Mouse (Mus musculus) thymus, postnatal 0 days (tissue): ENCODE results near the gene Slc25a22. TPM values are rescaled to one million over a fixed set of nuclear protein-coding genes. Genes with fewer than 3 reads are reported as not detected.

ENCODE experiments used
- DNase-seq: peaks from one replicate; pipeline ENCODE4 v3.0.0-alpha.2; 2015; ENCODE audit warnings: low spot score
- polyA plus RNA-seq: library from polyadenylated mRNA; unstranded; fragments of >200 nt; fragmentation: Nextera tagmentation; extraction: Ambion mirVana; gene quantifications from 2 replicates; pipeline ENCODE4 v1.2.1, GENCODE M21; 2015

Gene Slc25a22
- polyA plus RNA-seq, result 19.0 and 19.1 TPM in 2 replicates

- DNase-seq, result peak; percentile 85
Measured at GRCm38 (mm10) chr7:141437178-141438120, at the start of gene Slc25a22. Gene Slc25a22, minus strand, starts transcription at chr7:141437892.

DNA sequence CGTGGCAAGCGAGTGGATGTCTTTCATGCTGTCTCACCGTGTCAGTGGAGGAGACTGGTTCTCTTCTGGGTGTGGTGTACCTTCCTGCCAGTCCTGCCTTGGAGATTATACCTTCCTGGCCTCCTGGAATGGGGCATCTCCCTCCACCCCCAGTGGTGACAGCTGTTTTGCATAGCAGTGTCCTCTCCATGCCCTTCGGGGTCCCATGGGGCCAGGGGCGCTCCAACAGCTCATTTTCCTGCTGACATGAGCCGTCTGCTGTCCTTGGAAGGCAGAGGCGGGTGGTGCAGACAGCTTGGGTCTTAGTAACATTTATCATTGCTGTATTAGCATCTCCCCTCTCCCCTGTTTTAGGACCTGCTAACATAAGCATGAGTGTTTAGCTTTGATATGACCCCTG lies 49.4 kb upstream of the Slc25a22 start:
- DNase-seq, result no peak

DNA sequence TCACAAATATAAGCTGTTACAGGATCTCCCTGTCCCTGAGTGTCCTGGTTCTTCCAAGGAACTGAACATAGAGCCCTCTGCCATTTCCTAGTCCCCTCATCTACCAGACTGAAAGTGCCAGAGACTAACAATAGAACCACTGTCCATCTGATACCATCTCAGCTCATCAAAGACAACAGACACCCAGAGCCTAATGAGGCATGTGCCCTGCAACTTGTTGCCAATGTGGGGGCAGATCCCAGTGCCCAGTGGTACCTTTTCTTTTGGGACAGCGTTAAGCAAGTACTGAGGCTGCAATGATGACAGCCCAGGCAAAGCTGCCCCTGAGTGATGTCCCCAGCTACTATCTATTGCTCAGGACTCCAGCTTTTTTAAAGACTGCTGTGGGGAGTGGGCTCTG lies 48.5 kb upstream of the Slc25a22 start:
- no peak for DNase-seq

DNA sequence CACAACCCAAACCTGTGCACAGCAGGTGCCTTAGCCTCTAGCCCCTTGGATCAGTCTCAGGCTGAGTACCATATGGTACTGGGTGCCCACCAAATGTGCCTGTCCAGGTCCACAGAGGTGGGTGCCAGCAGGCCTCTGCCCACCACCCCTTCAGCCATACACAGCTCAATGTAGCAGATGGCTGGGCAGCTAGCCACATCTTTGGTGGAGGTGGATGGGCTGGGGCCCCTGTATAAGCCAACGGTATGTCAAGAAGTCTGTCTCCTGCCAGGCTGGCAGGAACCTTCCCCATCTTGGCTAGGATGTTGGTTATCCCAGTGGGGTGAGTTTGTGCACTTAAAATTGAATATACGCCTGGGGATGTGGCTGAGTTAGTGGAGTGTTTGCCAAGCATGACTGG lies 47.9 kb upstream of the Slc25a22 start:
- no peak for DNase-seq

GRCm38 (mm10) chr7:141485186-141485585 lies 47.5 kb upstream of the Slc25a22 start:
- no peak for DNase-seq

- DNase-seq, result no peak
Measured at GRCm38 (mm10) chr7:141484186-141485120, 46.8 kb upstream of the Slc25a22 start.

GRCm38 (mm10) chr7:141483114-141483653 lies 45.5 kb upstream of the Slc25a22 start:
- DNase-seq, result no peak

DNA sequence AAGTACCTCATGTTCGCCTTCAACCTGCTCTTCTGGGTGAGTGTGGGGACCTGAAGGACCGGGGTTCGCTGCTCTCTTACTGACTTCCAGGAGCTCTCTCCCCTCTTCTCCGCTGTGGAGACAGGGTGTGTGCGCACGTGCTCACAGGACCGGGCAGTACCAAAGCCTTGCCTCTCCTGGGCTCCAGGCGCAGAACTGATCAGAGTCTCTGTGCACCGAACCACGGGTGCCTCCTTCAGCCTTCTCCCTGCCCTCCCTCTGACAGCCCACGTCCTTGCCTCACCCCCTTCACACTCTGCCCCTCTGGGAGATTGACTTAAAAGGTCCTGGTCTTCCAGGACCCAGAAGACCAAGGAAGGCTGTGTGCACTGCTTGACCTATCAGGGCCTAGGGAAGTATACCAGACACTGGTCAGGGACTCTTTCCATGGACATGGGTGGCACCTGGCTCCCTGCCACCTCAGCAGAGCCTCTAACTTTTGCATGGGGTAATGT lies 44.9 kb upstream of the Slc25a22 start:
- DNase-seq, result no peak

DNA sequence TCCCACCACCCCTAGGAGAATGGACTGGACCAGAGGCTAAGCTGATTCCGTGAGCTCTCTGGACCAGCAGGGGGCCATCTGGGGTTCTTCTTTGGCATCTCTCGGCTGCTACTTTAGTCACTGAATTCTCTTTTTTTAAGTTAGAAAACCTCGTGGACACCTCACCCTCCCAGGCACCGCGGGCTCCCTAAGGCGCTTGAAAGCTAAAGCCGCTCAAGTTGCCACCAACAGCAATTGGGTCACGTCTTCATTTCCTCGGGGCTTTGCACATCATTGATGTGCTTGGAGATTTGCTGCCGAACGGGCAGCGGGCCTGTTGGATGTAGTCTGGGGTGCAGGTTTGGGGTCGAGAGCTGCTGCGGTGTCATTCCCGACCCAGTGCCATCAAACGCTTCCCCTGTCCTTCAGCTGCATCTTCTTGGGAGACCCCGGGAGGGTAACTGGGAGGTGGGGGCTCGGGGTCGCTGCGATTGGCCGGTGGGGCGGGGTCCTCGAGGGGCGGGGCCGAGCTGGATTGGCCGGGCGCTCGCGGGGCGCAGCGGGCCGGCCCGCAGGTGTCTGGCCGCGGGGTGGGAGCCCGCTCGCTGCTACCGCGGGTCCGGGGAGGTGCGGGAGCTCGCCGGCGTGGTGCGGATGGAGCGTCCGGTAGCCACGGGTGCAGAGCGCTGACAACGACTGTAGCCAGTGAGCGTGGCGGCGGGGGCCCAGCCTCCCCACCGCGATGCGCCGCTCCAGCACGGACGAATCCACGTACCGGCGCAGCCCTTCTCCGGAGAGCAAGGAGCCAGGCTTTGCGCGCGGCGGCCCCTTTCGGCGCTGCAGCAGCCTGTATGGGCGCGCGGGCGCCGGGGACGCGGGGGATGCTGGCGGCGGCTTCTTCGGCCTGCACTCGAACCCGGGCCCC lies 44.1 kb upstream of the Slc25a22 start:
- no peak for DNase-seq

DNA sequence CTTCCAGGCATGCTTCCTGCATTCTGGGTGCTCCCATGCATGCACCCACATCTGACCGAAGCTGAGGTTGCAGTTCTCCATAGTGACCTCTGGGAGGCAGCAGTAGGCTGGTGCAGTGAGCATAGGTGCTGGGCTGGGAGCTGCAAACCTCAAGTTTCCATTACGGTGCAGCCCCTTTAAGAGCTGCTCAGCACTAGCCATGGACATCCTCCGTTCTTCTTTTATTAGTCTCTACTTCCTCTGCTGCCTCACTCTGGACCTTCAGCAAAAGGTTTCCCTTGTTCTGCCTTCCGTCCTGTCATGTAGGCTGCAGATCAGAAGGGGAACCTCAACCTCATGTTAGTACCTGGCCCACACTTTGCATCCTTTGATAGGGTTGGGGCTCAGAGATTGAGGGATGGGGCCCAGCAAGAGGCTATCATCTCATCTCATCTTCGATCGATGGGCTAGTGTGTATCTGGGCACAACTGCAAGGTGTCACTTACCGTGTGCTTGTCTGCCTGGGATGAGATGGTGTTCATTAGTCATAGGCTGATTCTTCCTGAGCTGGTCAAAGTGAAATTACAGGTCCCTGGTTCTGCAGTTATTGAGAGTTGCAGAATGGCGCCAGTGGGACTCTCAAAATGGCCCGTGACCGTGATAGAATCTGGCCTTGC lies 43.3 kb upstream of the Slc25a22 start:
- DNase-seq, result peak; percentile 87

- no peak for DNase-seq
Measured at GRCm38 (mm10) chr7:141478270-141478748, 40.6 kb upstream of the Slc25a22 start.

- DNase-seq, result no peak
Measured at GRCm38 (mm10) chr7:141477578-141478269, 40.0 kb upstream of the Slc25a22 start.

DNA sequence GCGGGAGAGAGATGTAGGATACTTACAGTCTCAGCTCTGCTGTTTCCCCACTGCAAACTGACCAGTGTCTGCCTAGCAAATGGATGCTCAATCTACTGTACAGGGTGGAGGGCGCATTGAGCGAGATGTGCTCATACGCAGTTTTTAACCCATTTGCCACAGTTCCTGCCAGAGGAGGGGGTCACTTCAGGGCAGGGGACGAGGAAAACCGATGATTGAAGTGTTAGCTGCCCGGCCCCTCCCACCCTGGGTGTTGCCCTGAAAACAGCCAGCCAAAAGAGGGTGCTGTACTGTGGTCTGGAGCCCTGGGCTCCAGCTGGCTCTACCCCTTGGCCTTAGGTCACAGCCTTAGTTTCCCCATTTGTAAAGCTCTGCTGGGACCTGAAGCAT lies 39.3 kb upstream of the Slc25a22 start:
- DNase-seq, result no peak

GRCm38 (mm10) chr7:141476226-141476980 lies 38.7 kb upstream of the Slc25a22 start:
- no peak for DNase-seq

GRCm38 (mm10) chr7:141475805-141476158 lies 38.1 kb upstream of the Slc25a22 start:
- DNase-seq, result no peak

DNA sequence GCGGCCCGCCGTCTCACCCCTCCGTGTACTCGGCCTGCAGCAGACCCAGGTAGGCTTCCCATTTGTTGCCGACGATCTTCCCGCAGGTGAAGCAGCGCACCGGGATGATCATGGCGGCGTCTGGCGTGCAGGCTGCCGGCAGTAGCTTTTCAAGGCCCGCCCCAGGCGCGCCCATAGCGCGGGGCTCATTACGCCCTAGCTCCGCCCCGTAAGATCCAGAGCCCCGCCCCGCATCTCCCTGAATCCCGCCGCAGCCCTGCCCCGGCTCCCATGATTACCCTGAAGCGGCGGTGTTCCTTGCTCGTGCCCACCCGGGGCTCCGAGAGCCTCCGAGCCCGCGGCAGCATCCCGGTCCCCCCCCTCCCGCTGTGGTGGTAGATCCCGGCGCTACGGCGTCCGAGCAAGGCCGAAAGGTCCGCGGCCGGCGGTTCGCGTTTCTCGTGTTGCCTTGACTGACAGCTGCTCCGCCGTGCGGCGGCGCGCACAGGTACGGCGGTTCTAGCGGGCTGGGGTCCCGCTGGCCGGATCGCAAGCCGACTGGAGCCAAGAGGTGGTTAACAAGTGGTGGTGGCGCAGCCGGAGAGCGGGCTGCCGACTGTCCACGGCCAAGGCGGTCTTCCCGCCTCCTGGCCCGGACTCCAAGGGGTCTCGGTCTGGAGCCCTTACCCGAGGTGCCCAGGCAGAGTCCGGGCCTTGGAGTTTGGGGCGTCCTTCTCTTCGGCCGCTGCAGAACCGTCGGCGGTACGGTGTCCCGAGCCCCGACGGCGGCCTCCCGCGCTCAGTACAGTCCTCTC lies 37.5 kb upstream of the Slc25a22 start, which contains the start of the genes Polr2l and Tspan4:
Gene Polr2l (minus strand): TSS at position 122 of the 794 bp plus-strand sequence.
Gene Tspan4 (plus strand): TSS at position 230 of the 794 bp plus-strand sequence.
- DNase-seq, result peak; percentile 89

DNA sequence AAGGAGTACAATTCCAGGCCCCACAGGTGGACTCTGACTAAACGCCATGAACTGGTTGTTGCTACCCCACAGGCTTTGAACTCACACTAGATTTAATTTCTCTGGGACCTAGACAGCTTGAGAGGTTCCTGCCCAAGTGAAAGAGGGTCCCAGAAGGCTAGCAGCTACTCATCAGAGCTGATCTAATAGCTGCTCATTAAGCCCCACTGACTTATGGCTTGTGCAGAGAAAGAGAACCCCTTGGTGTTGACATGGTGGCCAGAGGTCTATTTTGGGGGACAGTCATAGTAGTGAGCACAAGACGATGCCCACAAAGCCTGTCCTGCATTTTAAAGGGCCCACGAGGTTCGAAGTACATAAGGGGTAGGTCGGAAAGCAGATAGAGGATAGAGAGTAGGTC lies 36.5 kb upstream of the Slc25a22 start:
- DNase-seq, result no peak
